Mouse (Mus musculus) A20 (cell line): ENCODE measurements around the gene Mapk3.

Source experiments
- DNase-seq: peaks from one replicate; pipeline ENCODE4 v3.0.0-alpha.2; 2011; ENCODE audit warnings: low read depth, low spot score

Mapk3 gene

DNA sequence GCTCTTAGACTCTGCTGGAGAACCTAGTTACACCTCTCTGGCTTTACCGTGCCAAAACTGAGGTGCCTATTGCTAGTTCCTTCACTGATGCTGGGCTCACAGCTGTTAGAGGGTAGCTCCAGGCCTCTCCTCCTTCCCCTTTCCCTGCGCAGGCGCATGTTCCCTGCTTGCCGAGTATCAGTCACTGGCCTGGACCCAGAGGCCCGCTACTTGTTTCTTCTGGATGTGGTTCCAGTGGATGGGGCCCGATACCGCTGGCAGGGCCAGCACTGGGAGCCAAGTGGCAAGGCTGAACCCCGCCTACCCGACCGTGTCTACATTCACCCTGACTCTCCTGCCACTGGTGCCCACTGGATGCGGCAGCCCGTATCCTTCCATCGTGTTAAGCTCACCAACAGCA, 23.3 kb downstream of the Mapk3 start:
- no peak for DNase-seq

GRCm38 (mm10) chr7:126784469-126784868, 25.1 kb downstream of the Mapk3 start:
- no peak for DNase-seq

DNA sequence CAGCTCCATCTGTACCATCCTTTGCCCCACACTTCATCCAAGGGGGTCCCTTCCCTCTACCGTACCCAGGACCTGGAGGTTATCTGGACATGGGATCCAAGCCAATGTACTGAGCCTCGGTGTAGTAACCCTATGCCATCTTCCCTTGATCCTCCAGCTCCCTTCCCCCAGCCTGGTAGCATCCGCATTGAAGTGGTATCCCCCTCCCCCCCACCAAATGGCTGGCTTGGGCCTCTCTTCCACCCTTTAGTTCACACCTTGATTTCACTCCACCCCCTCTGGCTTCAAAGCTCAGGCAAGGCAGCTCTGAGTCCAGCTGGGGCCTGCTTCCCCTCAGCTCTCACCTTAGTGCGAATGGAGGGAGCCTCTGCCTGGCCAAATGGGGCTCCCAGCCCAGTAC, 25.7 kb downstream of the Mapk3 start:
- no peak for DNase-seq

DNA sequence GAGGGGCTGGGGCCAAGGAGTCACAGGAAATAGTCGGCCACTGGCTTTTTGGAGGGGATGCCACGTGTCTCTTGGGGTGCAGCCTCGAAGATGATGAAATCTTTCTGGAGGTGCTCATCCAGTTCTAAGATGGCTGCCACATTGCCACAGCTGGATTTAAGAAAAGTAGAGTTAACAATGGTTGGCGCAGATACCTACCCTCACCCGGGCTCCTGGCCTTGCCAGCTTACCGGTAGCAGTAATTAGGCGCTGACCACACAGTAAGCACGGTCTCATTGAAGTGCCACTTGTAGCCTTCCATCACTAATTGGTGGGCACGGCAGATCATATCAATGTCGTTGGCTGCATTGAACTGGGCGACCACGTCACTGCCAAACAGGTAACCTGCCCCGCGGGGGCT, 26.7 kb downstream of the Mapk3 start:
- DNase-seq = no peak

DNA sequence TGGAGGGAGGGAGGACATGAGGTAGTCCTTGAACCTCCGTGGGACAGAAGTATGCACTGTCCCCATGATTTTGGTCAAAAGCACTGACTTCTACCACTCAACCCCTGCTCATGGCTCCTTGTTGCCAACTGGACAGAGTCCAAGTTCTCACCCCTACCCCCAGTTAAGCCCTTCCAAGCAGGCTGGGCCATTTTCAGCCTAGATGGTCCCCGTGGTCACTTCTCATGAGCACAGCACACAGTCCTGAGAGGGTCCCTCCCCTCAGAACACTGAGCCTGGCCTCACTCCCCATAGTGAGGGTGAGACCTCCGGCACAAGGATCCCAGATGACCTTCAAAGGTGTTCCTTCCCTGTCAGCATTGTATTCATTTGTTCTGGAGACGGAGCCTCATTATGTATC, 29.7 kb downstream of the Mapk3 start:
- no peak for DNase-seq

- peak; percentile 98 for DNase-seq
Measured at GRCm38 (mm10) chr7:126791851-126792720, 32.7 kb downstream of the Mapk3 start, which contains the start of gene Ppp4c. TSS of gene Ppp4c (minus strand) at chr7:126792496.

DNA sequence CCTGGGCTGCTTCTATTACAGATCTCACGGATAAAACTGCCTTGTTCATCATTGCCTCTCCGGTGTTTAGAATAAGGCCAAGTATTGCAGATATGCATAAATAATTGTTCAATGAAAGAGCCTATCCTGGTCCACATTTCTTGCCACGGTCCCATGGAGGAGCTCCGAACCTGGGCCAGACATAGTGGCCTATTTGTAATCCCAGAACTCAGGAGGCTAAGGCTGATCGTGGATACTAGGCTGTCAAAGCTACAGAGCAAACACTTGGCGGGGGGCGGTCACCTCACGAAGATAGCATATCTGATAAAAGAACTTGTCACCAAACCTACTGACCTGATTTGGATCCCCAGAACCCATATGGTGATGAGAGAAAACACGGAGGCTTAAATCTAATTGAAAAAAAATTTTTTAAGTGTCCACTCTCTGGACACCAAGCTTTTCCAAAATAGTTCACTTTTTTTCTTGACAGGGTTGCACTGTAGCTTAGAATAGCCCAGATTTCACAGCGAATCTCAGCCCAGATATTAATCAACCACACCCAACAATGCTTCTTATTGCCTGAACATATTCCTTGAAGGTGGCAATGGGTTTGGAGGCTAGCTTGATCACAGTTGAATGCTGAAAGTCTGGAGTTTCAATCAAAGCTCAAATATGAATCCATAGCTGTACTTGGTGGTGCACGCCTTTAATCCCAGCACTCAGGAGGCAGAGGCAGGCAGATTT, 33.5 kb downstream of the Mapk3 start:
- DNase-seq = no peak

DNA sequence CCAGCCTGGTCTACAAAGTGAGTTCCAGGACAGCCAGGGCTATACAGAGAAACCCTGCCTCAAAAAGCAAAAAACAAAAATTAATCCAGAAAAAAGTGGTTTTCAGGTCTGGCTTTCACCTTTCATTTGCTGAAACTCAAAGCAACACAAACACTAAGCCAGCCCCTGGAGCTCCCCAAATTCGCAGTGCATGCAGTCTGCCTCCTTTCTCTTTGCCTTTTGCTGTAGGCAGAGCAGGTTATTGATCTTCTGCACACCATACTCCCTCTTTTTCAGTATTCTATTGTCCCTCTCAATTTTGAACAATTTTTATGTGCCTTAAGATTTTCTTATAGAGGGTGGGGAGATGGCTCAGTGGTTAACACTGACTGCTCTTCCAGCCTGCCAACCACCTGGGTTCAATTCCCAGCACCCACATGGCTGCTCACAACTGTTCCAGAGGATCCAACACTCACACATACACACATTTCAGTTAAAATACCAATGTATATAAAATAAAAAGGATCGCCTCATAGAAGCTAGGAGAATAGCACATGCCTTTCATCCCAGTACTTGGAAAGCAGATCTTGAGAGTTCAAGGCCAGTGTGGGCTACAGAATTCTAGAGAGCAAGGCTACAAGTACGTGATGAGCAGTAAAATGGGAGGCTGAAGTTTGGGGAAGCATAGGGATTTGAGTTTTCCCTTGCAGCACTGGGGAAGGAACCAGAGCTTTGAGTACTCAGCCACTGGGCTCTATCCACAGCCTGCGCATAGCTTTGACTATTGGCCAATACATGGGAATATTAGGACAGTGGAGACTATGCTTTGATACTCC, 34.3 kb downstream of the Mapk3 start:
- DNase-seq = peak; percentile 53

DNA sequence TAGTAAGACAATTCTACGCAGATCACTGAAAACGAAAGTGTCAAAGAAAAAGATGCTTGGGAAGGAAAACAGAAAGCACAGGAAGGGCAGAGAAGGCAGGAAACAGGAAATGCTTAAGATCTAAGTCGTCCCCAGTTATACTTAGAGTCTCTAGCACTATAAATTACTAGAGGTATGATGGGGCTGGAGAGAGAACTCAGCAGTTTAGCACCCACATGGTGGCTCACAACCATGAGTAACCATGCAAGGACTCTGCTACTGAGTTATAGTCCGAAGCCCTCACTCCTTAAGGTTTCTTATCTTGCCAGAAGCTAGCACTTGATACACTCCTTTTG, 34.8 kb downstream of the Mapk3 start:
- DNase-seq = peak; percentile 33

DNA sequence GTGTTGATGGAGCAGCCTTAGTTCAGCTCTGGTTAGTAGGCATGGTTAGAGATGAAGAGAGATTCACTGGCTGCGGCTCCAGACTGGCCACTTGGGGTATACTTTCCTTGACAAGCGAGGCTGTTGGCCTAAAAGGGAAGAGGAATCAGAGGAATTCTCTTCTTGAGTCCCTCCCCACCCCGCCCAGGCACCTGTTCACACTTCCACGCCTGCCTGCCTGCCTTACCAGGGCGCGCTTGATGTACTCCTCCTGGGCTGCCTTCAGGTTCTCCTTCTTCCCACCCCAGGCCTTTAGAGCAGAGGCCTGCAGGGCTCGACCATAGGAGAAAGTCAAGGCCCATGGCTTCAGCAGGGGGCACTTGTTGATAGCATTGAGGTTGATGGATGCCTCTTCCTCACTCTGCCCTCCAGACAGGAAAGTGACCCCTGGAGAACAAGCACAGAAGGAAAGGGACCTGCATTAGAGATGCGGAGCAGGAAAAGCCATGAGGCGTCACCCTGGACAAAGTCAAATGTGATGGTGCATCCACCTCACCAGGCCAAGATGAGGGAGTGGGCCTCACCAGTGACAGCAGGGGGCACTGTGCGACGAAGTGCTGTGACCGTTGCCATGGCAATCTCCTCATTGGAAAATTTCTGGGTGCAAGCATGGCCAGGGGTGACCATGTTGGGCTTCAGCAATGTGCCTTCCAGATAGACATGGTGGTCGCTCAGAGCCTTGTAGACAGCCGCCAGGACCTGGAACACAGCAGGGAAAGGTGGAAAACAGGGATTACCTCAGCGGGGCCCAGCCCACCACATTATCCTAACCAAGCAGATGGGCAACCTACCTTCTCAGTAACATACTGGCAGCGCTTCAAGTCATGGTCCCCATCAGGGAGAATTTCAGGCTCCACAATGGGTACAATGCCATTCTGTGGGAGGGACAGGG, 36.3 kb downstream of the Mapk3 start:
- no peak for DNase-seq

- peak; percentile 32 for DNase-seq
Measured at GRCm38 (mm10) chr7:126796350-126796932, 37.0 kb downstream of the Mapk3 start.

DNA sequence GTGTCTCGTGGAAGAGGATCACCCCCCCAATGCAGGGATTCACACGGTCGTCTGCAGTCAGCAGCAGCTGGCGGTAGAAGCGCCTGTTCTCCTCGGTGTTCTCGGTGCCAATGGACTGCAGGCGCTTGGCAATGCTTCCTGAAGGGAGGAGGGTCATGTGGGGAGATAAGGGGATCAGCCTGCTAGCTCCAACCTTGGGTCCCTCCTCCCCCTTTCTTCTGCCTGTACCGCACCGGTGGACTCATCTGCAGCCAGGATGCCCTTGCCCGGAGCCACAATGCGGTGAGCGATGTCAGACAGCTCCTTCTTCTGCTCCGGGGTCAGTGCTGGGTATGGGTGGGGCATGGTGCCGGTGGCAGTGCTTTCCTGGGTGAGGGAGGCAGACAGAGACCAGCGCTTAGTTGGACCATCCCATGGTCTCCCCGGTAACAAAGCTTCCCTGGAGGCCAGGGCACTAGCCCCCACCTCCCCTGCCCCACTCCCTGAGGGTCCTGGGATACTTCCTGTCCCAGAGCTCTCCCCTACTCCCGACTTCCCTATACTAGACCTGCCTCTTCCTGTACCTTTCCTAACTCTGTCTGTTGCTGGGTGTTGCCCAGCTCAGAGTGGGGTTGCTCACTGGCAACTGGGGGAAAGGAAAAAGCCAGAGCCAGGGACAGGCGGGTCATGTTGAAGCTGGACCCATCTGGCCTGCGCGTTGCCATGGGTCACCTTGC, 38.2 kb downstream of the Mapk3 start, which contains the start of gene Fam57b:
TSS of gene Fam57b (plus strand) at position 258 of the 716 bp plus-strand sequence.
- no peak for DNase-seq

GRCm38 (mm10) chr7:126798127-126799049, 39.0 kb downstream of the Mapk3 start:
- no peak for DNase-seq

- peak; percentile 99 for DNase-seq
Measured at GRCm38 (mm10) chr7:126799050-126799467, 39.7 kb downstream of the Mapk3 start.

- no peak for DNase-seq
Measured at GRCm38 (mm10) chr7:126799468-126800268, 40.3 kb downstream of the Mapk3 start.

DNA sequence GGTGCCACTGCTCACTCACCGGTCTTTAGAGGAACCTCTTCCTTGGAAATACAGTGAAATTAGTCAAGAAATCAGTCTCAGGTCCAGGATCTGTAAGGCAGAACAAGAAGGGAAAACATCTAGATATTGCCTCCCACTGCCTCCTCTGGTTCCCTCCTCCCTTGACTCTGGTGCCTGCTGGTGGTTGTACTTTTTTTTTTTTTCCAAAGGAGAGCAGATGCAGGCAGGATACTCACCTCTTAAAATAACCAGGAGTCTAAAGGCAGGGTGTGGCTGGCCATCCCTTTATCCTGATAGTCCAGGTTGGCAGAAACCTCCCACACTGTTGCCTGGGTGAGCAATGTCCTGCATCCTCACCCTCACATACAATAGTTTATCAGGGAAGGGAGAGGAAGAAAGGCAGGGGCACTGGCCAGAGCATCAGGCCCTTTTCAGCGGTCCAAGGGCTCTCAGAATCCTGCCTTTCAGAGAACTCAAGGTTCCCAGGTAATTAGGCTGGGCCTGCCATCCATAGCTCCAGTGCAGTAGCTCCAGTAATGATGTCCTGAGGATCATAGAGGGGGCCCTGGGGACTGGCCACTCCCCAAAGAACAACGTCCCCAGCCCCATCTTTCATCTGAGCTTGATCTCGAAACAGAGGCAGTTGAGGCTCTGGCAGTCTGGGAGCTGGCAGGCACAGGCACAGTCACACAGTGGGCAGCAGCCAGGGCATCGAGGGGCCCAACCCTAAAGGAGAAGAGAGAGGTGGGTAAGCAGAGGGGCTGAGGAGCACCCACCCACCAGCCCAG, 41.1 kb downstream of the Mapk3 start:
- DNase-seq = no peak

GRCm38 (mm10) chr7:126801057-126801422, 41.6 kb downstream of the Mapk3 start:
- no peak for DNase-seq
